Mouse (Mus musculus): ENCODE results near the gene Rnd1. TPM values are rescaled to one million over a fixed set of nuclear protein-coding genes. Genes with fewer than 3 reads are reported as not detected.

The Rnd1 gene
- polyA plus RNA-seq (2015; fragmentation: Illumina TruSeq; extraction: RNeasy Lipid Tissue Mini Kit (QIAGEN cat#74804); ENCODE audit: low read depth, low replicate concordance) = 30.1 TPM

GRCm38 (mm10) chr15:98676940-98677728 is at the start of gene Rnd1:
Rnd1 (minus strand) TSS chr15:98677461.

GRCm38 (mm10) chr15:98707766-98708372 is 30.6 kb upstream of the Rnd1 start, which contains the start of gene Ccdc65:
Ccdc65 (plus strand) TSS chr15:98708207.

GRCm38 (mm10) chr15:98662567-98663545 is 14.4 kb downstream of the Rnd1 start, which contains the start of gene Ddx23:
Ddx23 (minus strand) TSS chr15:98662894.

GRCm38 (mm10) chr15:98630540-98630939 is 46.7 kb downstream of the Rnd1 start, which contains the start of gene Cacnb3:
Cacnb3 (plus strand) TSS chr15:98630840.

Other genes starting within 250 kb of the Rnd1 start
- not detected for gene Olfr282, start 246.2 kb downstream of the Rnd1 start, polyA plus RNA-seq (2015; fragmentation: Illumina TruSeq; extraction: RNeasy Lipid Tissue Mini Kit (QIAGEN cat#74804); ENCODE audit: low read depth, low replicate concordance)
- gene Olfr281, start 224.9 kb downstream of the Rnd1 start, polyA plus RNA-seq (2015; fragmentation: Illumina TruSeq; extraction: RNeasy Lipid Tissue Mini Kit (QIAGEN cat#74804); ENCODE audit: low read depth, low replicate concordance) = not detected
- not detected for gene OR5BS1P, start 207.6 kb downstream of the Rnd1 start, polyA plus RNA-seq (2015; fragmentation: Illumina TruSeq; extraction: RNeasy Lipid Tissue Mini Kit (QIAGEN cat#74804); ENCODE audit: low read depth, low replicate concordance)
- gene Lalba, start 194.7 kb downstream of the Rnd1 start, polyA plus RNA-seq (2015; fragmentation: Illumina TruSeq; extraction: RNeasy Lipid Tissue Mini Kit (QIAGEN cat#74804); ENCODE audit: low read depth, low replicate concordance) = not detected
- not detected for gene Olfr279, start 185.1 kb downstream of the Rnd1 start, polyA plus RNA-seq (2015; fragmentation: Illumina TruSeq; extraction: RNeasy Lipid Tissue Mini Kit (QIAGEN cat#74804); ENCODE audit: low read depth, low replicate concordance)
- gene Kansl2, start 143.2 kb downstream of the Rnd1 start, polyA plus RNA-seq (2015; fragmentation: Illumina TruSeq; extraction: RNeasy Lipid Tissue Mini Kit (QIAGEN cat#74804); ENCODE audit: low read depth, low replicate concordance) = 57.3 TPM
- 24.5 TPM for gene Ccnt1, start 106.5 kb downstream of the Rnd1 start, polyA plus RNA-seq (2015; fragmentation: Illumina TruSeq; extraction: RNeasy Lipid Tissue Mini Kit (QIAGEN cat#74804); ENCODE audit: low read depth, low replicate concordance)
- gene 4930415O20Rik, start 106.5 kb downstream of the Rnd1 start, polyA plus RNA-seq (2015; fragmentation: Illumina TruSeq; extraction: RNeasy Lipid Tissue Mini Kit (QIAGEN cat#74804); ENCODE audit: low read depth, low replicate concordance) = not detected
- gene Adcy6, start 67.4 kb downstream of the Rnd1 start, polyA plus RNA-seq (2015; fragmentation: Illumina TruSeq; extraction: RNeasy Lipid Tissue Mini Kit (QIAGEN cat#74804); ENCODE audit: low read depth, low replicate concordance) = 31.7 TPM
- gene Cacnb3, start 46.6 kb downstream of the Rnd1 start, polyA plus RNA-seq (2015; fragmentation: Illumina TruSeq; extraction: RNeasy Lipid Tissue Mini Kit (QIAGEN cat#74804); ENCODE audit: low read depth, low replicate concordance) = 201 TPM
- 52.9 TPM for gene Ddx23, start 14.6 kb downstream of the Rnd1 start, polyA plus RNA-seq (2015; fragmentation: Illumina TruSeq; extraction: RNeasy Lipid Tissue Mini Kit (QIAGEN cat#74804); ENCODE audit: low read depth, low replicate concordance)
- 6.9 TPM for gene Ccdc65, start 30.7 kb upstream of the Rnd1 start, polyA plus RNA-seq (2015; fragmentation: Illumina TruSeq; extraction: RNeasy Lipid Tissue Mini Kit (QIAGEN cat#74804); ENCODE audit: low read depth, low replicate concordance)
- gene Fkbp11, start 50.7 kb upstream of the Rnd1 start, polyA plus RNA-seq (2015; fragmentation: Illumina TruSeq; extraction: RNeasy Lipid Tissue Mini Kit (QIAGEN cat#74804); ENCODE audit: low read depth, low replicate concordance) = 3.3 TPM
- 497 TPM for gene Arf3, start 85.8 kb upstream of the Rnd1 start, polyA plus RNA-seq (2015; fragmentation: Illumina TruSeq; extraction: RNeasy Lipid Tissue Mini Kit (QIAGEN cat#74804); ENCODE audit: low read depth, low replicate concordance)
- gene Wnt10b, start 100.7 kb upstream of the Rnd1 start, polyA plus RNA-seq (2015; fragmentation: Illumina TruSeq; extraction: RNeasy Lipid Tissue Mini Kit (QIAGEN cat#74804); ENCODE audit: low read depth, low replicate concordance) = 1.4 TPM
- 0.18 TPM for gene Wnt1, start 112.4 kb upstream of the Rnd1 start, polyA plus RNA-seq (2015; fragmentation: Illumina TruSeq; extraction: RNeasy Lipid Tissue Mini Kit (QIAGEN cat#74804); ENCODE audit: low read depth, low replicate concordance)
- gene Ddn, start 132.0 kb upstream of the Rnd1 start, polyA plus RNA-seq (2015; fragmentation: Illumina TruSeq; extraction: RNeasy Lipid Tissue Mini Kit (QIAGEN cat#74804); ENCODE audit: low read depth, low replicate concordance) = 553 TPM
- 80.7 TPM for gene Prkag1, start 154.1 kb upstream of the Rnd1 start, polyA plus RNA-seq (2015; fragmentation: Illumina TruSeq; extraction: RNeasy Lipid Tissue Mini Kit (QIAGEN cat#74804); ENCODE audit: low read depth, low replicate concordance)
- 21.3 TPM for gene Kmt2d, start 193.7 kb upstream of the Rnd1 start, polyA plus RNA-seq (2015; fragmentation: Illumina TruSeq; extraction: RNeasy Lipid Tissue Mini Kit (QIAGEN cat#74804); ENCODE audit: low read depth, low replicate concordance)
- 15.3 TPM for gene Rhebl1, start 217.1 kb upstream of the Rnd1 start, polyA plus RNA-seq (2015; fragmentation: Illumina TruSeq; extraction: RNeasy Lipid Tissue Mini Kit (QIAGEN cat#74804); ENCODE audit: low read depth, low replicate concordance)
- gene Dhh, start 221.1 kb upstream of the Rnd1 start, polyA plus RNA-seq (2015; fragmentation: Illumina TruSeq; extraction: RNeasy Lipid Tissue Mini Kit (QIAGEN cat#74804); ENCODE audit: low read depth, low replicate concordance) = 0.10 TPM
- 12.2 TPM for gene Lmbr1l, start 240.8 kb upstream of the Rnd1 start, polyA plus RNA-seq (2015; fragmentation: Illumina TruSeq; extraction: RNeasy Lipid Tissue Mini Kit (QIAGEN cat#74804); ENCODE audit: low read depth, low replicate concordance)

Measured in brain, adult 10 weeks (tissue).